Mouse (Mus musculus) stomach, postnatal 0 days (tissue): ENCODE measurements around the gene Polr2g.

Experiments used
- CTCF ChIP-seq: IDR thresholded peaks from 2 replicates; pipeline ENCODE4 v1.5.1; 2016; ENCODE audit warnings: antibody characterized with exemption, low read depth, mild to moderate bottlenecking, moderate library complexity
- EP300 ChIP-seq: optimal IDR thresholded peaks from 2 replicates; pipeline ENCODE3; 2016; ENCODE audit warnings: antibody characterized with exemption

DNA sequence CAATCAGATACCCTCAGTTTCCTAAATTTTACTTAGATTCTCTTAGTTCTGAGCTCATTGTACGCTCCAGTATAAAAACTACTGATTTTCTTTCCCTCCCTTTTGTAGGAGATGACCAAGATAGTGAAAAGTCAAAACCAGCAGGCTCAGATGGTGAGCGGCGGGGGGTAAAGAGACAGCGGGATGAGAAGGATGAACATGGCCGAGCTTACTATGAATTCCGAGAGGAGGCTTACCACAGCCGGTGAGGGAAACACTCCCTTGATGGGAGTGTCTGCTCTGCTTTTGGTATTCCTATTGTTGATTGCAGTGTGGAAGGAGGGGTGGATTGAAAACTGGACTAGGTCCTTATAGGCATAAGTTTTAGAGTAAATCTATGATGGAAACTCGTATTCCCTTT is 24.3 kb upstream of the Polr2g start:
- TF ChIP-seq CTCF = no peak
- TF ChIP-seq EP300 = no peak
